Mouse (Mus musculus) megakaryocyte, embryonic 14.5 days (primary cell): Measurements from ENCODE around the gene Abcc9. TPM values are rescaled to one million over a fixed set of nuclear protein-coding genes. Genes with fewer than 3 reads are reported as not detected.
"Not testable (repeated sequence)": the region's sequence is repeated elsewhere in the genome, so short reads cannot be mapped to it uniquely, and the experiment has no call there.

Experiments
- H3K27me3 ChIP-seq: replicated peaks from 2 replicates; pipeline ENCODE3; 2012; ENCODE audit warnings: inconsistent platforms
- H3K36me3 ChIP-seq: replicated peaks from 2 replicates; pipeline ENCODE3; 2012; ENCODE audit warnings: low read length, inconsistent platforms, mixed read lengths
- H3K4me1 ChIP-seq: 2 replicates; pipeline ENCODE4 v1.6.1; 2012; ENCODE audit warnings: inconsistent platforms
- H3K4me3 ChIP-seq: replicated peaks from 2 replicates; pipeline ENCODE3; 2012; ENCODE audit warnings: moderate library complexity, mild to moderate bottlenecking, inconsistent platforms
- H3K9me3 ChIP-seq: 2 replicates; pipeline ENCODE4 v1.6.1; 2012; ENCODE audit warnings: inconsistent platforms
- FLI1 ChIP-seq: IDR thresholded peaks from 2 replicates; pipeline ENCODE4 v1.6.1; 2012; ENCODE audit warnings: low read length, inconsistent platforms, mixed read lengths
- GATA1 ChIP-seq: IDR thresholded peaks from 3 replicates; pipeline ENCODE4 v1.6.1; 2012; ENCODE audit warnings: mixed read lengths, low read length, inconsistent platforms, borderline replicate concordance
- polyA plus RNA-seq: library from polyadenylated mRNA; stranded (reverse); fragments of >175 nt; gene quantifications from 2 replicates; pipeline ENCODE4 v1.2.3, GENCODE M21; 2012; ENCODE audit warnings: low replicate concordance; ENCODE audit not compliant: insufficient read depth

Gene Abcc9
- polyA plus RNA-seq, 1 experiment: not detected

DNA sequence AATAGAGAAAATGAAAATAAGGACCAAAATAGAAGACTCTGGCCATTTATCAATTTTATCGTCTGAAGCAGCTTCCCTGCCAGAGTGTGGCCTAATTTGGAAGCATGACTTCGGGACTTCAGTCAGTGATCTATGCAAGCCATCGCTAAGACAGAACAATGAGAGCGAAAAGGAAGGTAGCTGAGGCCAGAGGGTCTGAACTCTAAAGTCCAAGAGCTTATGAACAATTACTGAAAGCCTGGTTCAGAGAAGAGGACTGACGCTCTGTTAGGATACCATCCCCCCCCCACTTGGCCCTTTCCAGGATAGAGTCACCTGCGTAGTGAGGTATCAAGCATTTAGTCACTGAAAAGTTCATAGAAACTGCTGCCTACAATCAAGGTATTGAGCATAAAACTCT lies 33.3 kb downstream of the Abcc9 start:
- Histone ChIP-seq H3K27me3 (no peaks in the 10 kb centered on the region), H3K4me1 (no peaks in the 10 kb centered on the region), H3K4me3 (no peak overlapping the region), H3K36me3 (no peaks in the 10 kb centered on the region), H3K9me3 (peaks cover 10% of the 10 kb centered on the region)
- TF ChIP-seq GATA1 (no peak), FLI1 (no peak)

DNA sequence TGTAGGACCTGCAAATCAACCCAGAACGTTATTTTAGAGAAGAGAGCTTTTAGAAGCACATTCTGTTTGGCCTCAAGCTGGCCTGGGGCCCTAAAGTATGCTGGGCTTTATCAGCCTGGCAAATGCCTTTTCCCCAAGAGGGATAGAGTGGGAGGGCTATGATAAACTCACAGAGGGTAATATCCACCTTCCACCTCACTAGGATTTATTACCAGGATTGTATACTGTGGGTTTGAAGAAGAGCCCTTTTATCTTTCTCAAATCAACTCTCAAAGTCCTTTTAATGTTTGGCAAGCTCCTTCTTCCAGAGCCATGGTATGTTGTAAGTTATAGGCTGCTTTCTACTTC lies 33.7 kb downstream of the Abcc9 start:
- Histone ChIP-seq H3K4me3 (no peak overlapping the region), H3K4me1 (no peaks in the 10 kb centered on the region), H3K9me3 (peaks cover 9% of the 10 kb centered on the region), H3K36me3 (no peaks in the 10 kb centered on the region), H3K27me3 (no peaks in the 10 kb centered on the region)
- TF ChIP-seq GATA1 (no peak), FLI1 (no peak)

DNA sequence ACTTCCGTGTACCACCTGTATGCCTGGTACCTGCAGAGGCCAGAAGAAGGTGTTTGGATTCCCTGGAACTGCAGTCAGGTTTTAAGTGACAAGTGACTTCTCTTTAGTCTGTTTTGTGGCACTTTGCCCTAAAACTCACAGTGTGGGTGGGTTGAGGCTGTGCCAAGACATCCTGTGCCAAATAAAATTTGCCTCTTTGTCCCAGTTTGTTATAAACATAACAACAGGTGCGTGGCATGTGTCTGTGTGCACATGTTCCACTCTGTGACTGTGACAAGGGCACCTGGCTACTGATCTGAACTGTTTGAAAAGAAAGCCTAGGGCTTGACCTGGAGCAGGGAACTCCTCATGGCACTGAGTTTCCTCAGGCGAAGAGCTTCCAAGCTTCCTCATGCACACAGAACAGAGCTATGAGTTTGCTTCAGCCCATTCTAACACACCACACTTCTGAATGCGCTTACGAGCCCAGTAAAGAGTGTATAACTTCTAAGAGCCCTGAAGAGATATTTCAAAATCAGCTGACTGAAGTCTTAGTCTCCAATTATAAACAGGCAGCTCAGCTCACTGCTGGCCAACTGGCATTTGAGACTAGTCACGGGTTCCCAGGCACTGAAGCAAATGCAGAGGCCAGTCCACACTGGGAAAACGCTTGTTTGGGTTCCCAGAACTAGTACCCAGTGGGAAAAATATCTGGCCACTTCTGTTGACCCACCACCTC lies 34.3 kb downstream of the Abcc9 start:
- no peaks in the 10 kb centered on the region for H3K36me3 ChIP-seq
- no peaks in the 10 kb centered on the region for H3K4me1 ChIP-seq
- peaks cover 6% of the 10 kb centered on the region; the same call in 1 of the 2 replicates for H3K9me3 ChIP-seq
- TF ChIP-seq GATA1 (no peak), FLI1 (no peak)
- H3K4me3 ChIP-seq: no peak overlapping the region
- no peaks in the 10 kb centered on the region for H3K27me3 ChIP-seq

DNA sequence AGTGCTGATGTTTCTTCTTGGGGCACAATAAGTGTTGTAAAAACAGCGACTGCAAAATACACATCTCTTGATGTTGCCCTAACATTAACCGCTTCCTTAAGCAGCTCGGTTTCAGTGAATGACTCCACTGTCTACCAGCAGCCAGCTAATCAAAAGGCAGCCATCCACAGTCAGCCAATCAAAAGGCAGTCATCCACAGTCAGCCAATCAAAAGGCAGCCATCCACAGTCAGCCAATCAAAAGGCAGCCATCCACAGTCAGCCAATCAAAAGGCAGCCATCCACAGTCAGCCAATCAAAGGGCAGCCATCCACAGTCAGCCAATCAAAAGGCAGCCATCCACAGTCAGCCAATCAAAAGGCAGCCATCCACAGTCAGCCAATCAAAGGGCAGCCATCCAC lies 40.1 kb downstream of the Abcc9 start:
- H3K4me3 ChIP-seq, H3K36me3 ChIP-seq, H3K27me3 ChIP-seq, H3K4me1 ChIP-seq, H3K9me3 ChIP-seq: not testable (repeated sequence)

DNA sequence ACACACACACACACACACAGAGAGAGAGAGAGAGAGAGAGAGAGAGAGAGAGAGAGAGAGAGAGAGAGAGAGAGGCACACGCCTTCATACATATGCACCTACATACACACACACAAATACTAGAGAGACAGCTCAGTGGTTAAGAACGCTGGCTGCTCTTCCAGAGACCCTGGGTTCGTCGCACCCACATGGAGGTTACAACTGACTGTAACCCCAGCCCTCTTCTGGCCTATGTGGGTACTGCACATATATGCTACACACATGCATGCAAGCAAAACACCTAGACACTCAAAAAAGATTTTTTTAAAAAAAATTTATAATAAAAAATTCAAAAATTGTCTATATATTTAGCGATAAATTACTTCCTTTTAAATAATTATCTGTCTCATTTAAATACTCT lies 43.1 kb downstream of the Abcc9 start:
- no peaks in the 10 kb centered on the region for H3K9me3 ChIP-seq
- TF ChIP-seq GATA1: no peak
- no peak for TF ChIP-seq FLI1
- no peaks in the 10 kb centered on the region for H3K27me3 ChIP-seq
- no peaks in the 10 kb centered on the region for H3K36me3 ChIP-seq
- no peak overlapping the region for H3K4me3 ChIP-seq
- H3K4me1 ChIP-seq: no peaks in the 10 kb centered on the region

DNA sequence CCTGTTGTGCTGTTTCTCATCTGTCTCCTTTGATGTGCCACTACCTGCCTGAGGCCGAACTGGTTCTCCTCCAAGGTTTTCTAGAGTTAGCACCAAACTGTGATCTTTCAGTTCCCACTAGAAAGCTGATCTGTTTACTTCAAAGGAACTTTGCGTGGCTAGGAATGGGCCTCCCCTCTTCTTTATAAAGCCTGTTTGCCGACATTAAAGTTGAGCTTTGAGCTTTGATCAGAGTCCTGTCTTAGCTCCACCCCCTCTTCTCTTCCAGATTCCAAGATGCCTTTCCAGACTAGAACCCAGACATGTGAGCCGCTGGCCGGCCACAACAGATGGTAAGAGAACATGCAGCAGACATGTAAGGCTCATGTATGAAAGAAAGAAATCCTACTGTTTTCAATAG lies 47.6 kb downstream of the Abcc9 start:
- Histone ChIP-seq H3K4me3 (no peak overlapping the region), H3K27me3 (no peaks in the 10 kb centered on the region), H3K4me1 (no peaks in the 10 kb centered on the region), H3K36me3 (no peaks in the 10 kb centered on the region), H3K9me3 (no peaks in the 10 kb centered on the region)
- TF ChIP-seq FLI1 (no peak), GATA1 (no peak)

DNA sequence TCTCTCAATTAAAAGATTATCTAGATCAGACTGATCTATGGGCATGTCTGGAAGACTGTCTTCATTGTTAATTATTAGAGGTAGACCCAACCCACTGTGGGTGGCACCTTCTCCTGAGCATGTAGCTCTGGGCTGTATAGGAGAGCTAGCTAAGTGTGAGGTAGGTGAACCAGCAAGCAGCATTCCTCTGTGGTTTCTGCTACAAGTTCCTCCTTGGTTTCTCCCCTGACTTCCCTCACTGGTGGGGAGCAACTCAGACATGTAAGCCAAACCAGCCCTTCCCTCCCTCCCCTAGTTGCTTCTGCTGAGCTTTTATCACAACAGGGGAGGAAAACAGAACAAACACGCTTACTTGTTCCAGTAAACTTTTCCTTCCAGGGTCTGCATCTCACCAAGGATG lies 49.9 kb downstream of the Abcc9 start:
- no peaks in the 10 kb centered on the region for H3K36me3 ChIP-seq

DNA sequence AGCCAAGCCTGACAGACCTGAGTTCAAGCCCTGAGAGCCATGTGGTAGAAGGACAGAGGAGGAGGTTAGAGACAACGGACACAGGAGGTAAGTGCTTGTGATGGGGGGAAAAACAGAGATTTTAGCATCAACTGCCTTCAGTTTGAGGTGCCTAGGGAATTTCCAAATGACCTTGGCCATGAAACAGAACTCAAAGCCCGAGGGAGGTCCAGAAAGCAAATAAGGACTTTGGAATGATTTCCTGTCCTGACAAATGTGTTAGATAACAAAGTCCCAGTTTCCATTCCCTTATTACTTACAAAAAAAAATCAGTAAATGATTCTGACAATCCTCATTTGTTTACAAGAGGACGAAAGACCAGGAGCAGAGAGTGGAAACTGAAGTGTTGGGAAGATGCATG lies 52.8 kb downstream of the Abcc9 start:
- Histone ChIP-seq H3K36me3 (no peaks in the 10 kb centered on the region), H3K27me3 (no peaks in the 10 kb centered on the region), H3K4me1 (no peaks in the 10 kb centered on the region), H3K4me3 (no peak overlapping the region), H3K9me3 (no peaks in the 10 kb centered on the region)
- TF ChIP-seq GATA1: no peak
- no peak for TF ChIP-seq FLI1

More for the DNA sequence above, 49.9 kb downstream of the Abcc9 start:
- Histone ChIP-seq H3K27me3 (no peaks in the 10 kb centered on the region), H3K4me3 (no peak overlapping the region), H3K9me3 (no peaks in the 10 kb centered on the region), H3K4me1 (no peaks in the 10 kb centered on the region)
- no peak for TF ChIP-seq GATA1
- no peak for TF ChIP-seq FLI1

DNA sequence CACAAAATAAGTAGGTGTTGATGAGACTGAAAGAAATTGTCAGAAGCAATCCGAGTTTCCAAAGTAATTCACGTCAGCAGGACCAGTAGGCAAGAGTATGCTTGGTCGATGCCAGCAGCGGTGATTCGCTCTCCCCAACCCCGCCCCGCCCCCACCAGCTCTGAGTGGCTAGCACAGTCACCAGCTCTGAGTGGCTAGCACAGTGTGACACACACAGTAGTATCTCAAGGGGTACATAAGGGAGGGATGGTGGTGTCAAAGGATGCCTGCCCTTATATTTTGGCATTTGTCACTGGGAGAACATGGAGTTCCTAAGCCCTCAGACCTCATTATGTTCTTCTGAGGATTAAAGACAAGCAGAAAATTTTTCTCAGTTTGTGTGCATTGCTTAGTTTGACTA lies 56.6 kb downstream of the Abcc9 start:
- TF ChIP-seq FLI1 (no peak), GATA1 (no peak)
- H3K36me3 ChIP-seq: no peaks in the 10 kb centered on the region
- no peaks in the 10 kb centered on the region for H3K4me1 ChIP-seq
- H3K27me3 ChIP-seq: no peaks in the 10 kb centered on the region
- H3K9me3 ChIP-seq: no peaks in the 10 kb centered on the region
- no peak overlapping the region for H3K4me3 ChIP-seq

DNA sequence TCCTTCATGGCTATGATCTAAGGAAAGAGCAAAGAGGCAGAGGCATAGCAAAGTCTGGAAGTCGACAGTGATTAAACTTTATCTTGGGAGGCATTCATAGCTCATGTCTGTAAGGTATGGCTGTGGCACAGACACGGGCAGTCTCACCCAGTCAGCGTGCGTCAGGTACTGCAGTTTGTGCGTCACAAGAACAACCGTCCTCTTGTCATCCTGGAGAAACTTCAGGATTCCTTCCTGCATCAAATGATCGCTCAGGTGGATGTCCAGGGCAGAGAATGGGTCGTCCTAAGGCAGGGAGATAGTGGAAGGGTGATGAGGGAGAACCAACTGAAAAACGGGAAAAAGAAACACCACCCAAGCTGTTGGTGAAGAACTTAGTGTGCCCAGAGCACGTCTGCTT lies 62.8 kb downstream of the Abcc9 start:
- no peaks in the 10 kb centered on the region for H3K9me3 ChIP-seq
- no peak overlapping the region for H3K4me3 ChIP-seq
- no peaks in the 10 kb centered on the region for H3K36me3 ChIP-seq
- no peaks in the 10 kb centered on the region for H3K4me1 ChIP-seq
- TF ChIP-seq FLI1: no peak
- TF ChIP-seq GATA1: no peak
- no peaks in the 10 kb centered on the region for H3K27me3 ChIP-seq

DNA sequence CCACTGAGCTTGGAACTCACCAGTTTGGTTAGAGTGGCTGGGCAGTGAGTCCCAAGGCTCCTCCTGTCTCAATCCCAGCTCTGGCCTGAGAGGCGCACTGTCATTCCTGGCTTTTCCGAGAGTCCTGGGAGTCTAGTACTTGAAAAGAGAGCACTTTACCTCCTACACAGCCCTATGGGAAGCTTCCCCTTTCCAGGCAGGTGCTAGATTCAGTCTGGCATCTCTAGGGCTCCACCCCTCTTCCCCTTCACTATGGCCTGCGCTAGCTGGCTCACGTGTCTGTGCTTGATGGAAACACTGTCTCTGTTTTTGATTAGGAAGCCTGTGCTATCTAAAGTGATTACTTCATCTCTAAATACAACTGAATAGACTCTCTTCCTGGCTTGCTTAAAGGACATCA lies 66.5 kb downstream of the Abcc9 start:
- no peaks in the 10 kb centered on the region for H3K4me1 ChIP-seq
- no peak for TF ChIP-seq FLI1
- no peaks in the 10 kb centered on the region for H3K36me3 ChIP-seq
- no peaks in the 10 kb centered on the region for H3K27me3 ChIP-seq
- no peaks in the 10 kb centered on the region for H3K9me3 ChIP-seq
- H3K4me3 ChIP-seq: no peak overlapping the region
